ENCODE assay signal across 22 mouse cellular contexts in the genomic region with DNA sequence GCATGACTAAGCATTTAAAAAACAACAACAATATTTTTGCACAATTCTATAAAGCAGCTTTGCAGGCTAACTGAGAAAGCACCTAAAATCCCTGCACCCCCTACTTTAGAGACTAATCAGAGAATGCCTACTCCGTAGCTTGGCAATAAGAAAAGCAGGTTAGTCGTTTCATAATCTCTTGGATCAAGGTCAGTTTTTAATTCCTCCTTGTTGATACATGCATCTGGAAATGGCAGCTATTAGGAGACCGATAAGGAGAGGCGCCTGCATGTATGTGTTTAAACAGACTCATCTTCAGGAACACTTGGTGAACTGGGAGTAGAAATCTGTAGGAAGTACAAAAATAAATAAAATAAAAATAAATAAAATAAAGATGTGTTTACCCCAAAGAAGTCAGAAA. TPM values are rescaled to one million over a fixed set of nuclear protein-coding genes. Genes with fewer than 3 reads are reported as not detected.
DNase-seq lines count a peak whose midpoint lies in the region; ATAC-seq and TF ChIP-seq lines count a peak whose summit lies in the region.
"Had no signal": no experiment of that assay in that cellular context is flagged by ENCODE, and none has a peak within 500 bp of the region (broad histone marks: within the 10 kb centered on the region; RNA-seq: fewer than 3 reads in every experiment).

No protein-coding gene starts in this region.

- no peak for TF ChIP-seq CTCF in liver, adult 2 months (IDR thresholded peaks at IDR 0.05; ENCODE audit: low read depth, low read length)

- no peak overlapping the region for H3K4me3 ChIP-seq in liver, adult 2 months (ENCODE audit: insufficient read depth, low read depth, low read length)
- no peak overlapping the region for H3K4me3 ChIP-seq in liver, embryonic 11.5 days (ENCODE audit: low read depth, low read length)
- H3K4me3 ChIP-seq: embryonic facial prominence, embryonic 12.5 days; forebrain, embryonic 15.5 days; heart, embryonic 15.5 days; hindbrain, embryonic 13.5 days had no signal

- no peak overlapping the region for H3K9ac ChIP-seq in liver, adult 2 months (ENCODE audit: low read depth, low read length)
- H3K9ac ChIP-seq in liver, embryonic 11.5 days (ENCODE audit: low read depth, low read length), result no peak overlapping the region
- H3K9ac ChIP-seq: embryonic facial prominence, embryonic 12.5 days; forebrain, embryonic 15.5 days; heart, embryonic 15.5 days; hindbrain, embryonic 13.5 days had no signal

- H3K79me2 ChIP-seq in liver, adult 2 months (ENCODE audit: control insufficient read depth, insufficient read depth, low read length), result no peaks in the 10 kb centered on the region

- ATAC-seq in liver, embryonic 11.5 days (replicated peaks; ENCODE audit: low FRiP score), result no peak
- ATAC-seq: activated CD4-positive, CD25-positive, alpha-beta regulatory T cell, adult 4 months; forebrain, embryonic 15.5 days; hindbrain, postnatal 0 days had no signal

- no peaks in the 10 kb centered on the region for H3K4me1 ChIP-seq in liver, adult 2 months (ENCODE audit: control insufficient read depth, insufficient read depth, low read length)
- no peaks in the 10 kb centered on the region for H3K4me1 ChIP-seq in liver, embryonic 11.5 days (replicated peaks; ENCODE audit: control insufficient read depth, insufficient read depth, low read length)
- H3K4me1 ChIP-seq: embryonic facial prominence, embryonic 12.5 days; heart, embryonic 15.5 days had no signal

- H3K36me3 ChIP-seq in liver, adult 2 months (ENCODE audit: control insufficient read depth, insufficient read depth, low read length), result no peaks in the 10 kb centered on the region
- H3K36me3 ChIP-seq in liver, embryonic 11.5 days (ENCODE audit: control insufficient read depth, insufficient read depth, low read length), result no peaks in the 10 kb centered on the region
- H3K36me3 ChIP-seq: embryonic facial prominence, embryonic 12.5 days; forebrain, embryonic 15.5 days; heart, embryonic 15.5 days; hindbrain, embryonic 13.5 days had no signal

- H3K27ac ChIP-seq in liver, adult 2 months (replicated peaks; ENCODE audit: insufficient read depth, low read depth, low read length), result no peak overlapping the region
- no peak overlapping the region for H3K27ac ChIP-seq in liver, embryonic 11.5 days (ENCODE audit: low read depth, low read length)
- H3K27ac ChIP-seq: embryonic facial prominence, embryonic 12.5 days; forebrain, embryonic 15.5 days; heart, embryonic 15.5 days; hindbrain, embryonic 13.5 days; hindbrain, postnatal 0 days had no signal

- peak; percentile 80 for DNase-seq in cerebellum, adult 9-10 months
- DNase-seq in cerebellum, adult 8-10 months, result no peak
- peak; percentile 47 for DNase-seq in liver, adult 2 months (ENCODE audit: extremely low read depth, low read depth, low spot score)
- no peak for DNase-seq in liver, embryonic 11.5 days (ENCODE audit: low spot score)
- DNase-seq in A20 (ENCODE audit: low read depth, low spot score), result peak; percentile 14
- peak; percentile 64 for DNase-seq in retina, postnatal 1 day
- no peak for DNase-seq in heart, adult 9 months (ENCODE audit: low spot score in 2 of 2)
- DNase-seq: adrenal gland, postnatal 14 days; cerebellum, postnatal 10 days; gastrocnemius, postnatal 10 days; heart, adult 18-20 months; heart, postnatal 14 days had no signal

- no peak for TF ChIP-seq POLR2A in liver, adult 2 months (IDR thresholded peaks at IDR 0.05; ENCODE audit: extremely low read depth, insufficient read depth, low read length)

- no peaks in the 10 kb centered on the region for H3K27me3 ChIP-seq in liver, adult 2 months (ENCODE audit: control insufficient read depth, insufficient read depth, low read length)
- no peaks in the 10 kb centered on the region for H3K27me3 ChIP-seq in liver, embryonic 11.5 days (replicated peaks; ENCODE audit: control insufficient read depth, insufficient read depth, low read length)
- H3K27me3 ChIP-seq: CH12.LX; embryonic facial prominence, embryonic 12.5 days; forebrain, embryonic 15.5 days; heart, embryonic 15.5 days; hindbrain, embryonic 13.5 days had no signal

- 44% methylated on average over 4 of the region's 4 CpGs for WGBS in liver, adult 2 months
- WGBS in liver, embryonic 11.5 days, result 77% methylated on average over 4 of the region's 4 CpGs

- no peak overlapping the region for H3K4me2 ChIP-seq in liver, embryonic 11.5 days
- H3K4me2 ChIP-seq: embryonic facial prominence, embryonic 12.5 days; forebrain, embryonic 15.5 days; heart, embryonic 11.5 days; heart, embryonic 15.5 days; hindbrain, embryonic 13.5 days had no signal

- no peaks in the 10 kb centered on the region for H3K9me3 ChIP-seq in liver, embryonic 11.5 days (ENCODE audit: control insufficient read depth, low read length)
- H3K9me3 ChIP-seq: embryonic facial prominence, embryonic 12.5 days; forebrain, embryonic 15.5 days; heart, embryonic 15.5 days; hindbrain, embryonic 13.5 days had no signal

RNA-seq across cellular contexts. Expression of gene Cadm2, which starts 11.6 kb away (rescaled TPM):
- total RNA-seq in liver, adult 2 months (2014; rRNA removed), result under 0.01 and 0.07 TPM in 2 replicates
- 0.02 and 0.31 TPM in 2 replicates for polyA plus RNA-seq in liver, adult 2 months (2012; rRNA removed)
- polyA plus RNA-seq in liver, embryonic 11.5 days (2014; fragmentation: Nextera tagmentation; extraction: Ambion mirVana), result 0.45 and 0.52 TPM in 2 replicates
- total RNA-seq: CH12.LX; common myeloid progenitor, adult 5-6 weeks; hematopoietic stem cell, adult 5-6 weeks had no signal

Comparison
In these comparisons a context has a peak if more than half of its experiments do, and no peak if none do; other contexts are left out.
1. DNase-seq: peak in cerebellum, adult 9-10 months (single experiment), liver, adult 2 months (single experiment), A20 (single experiment) and retina, postnatal 1 day (single experiment); none in cerebellum, adult 8-10 months (single experiment), liver, embryonic 11.5 days (single experiment) and heart, adult 9 months (0 of 2).